Mouse (Mus musculus): ENCODE measurements around the gene Wdr11. TPM values are rescaled to one million over a fixed set of nuclear protein-coding genes. Genes with fewer than 3 reads are reported as not detected.
A peak's percentile ranks its signal among the peaks of the same experiment; 100 is the strongest.

Gene Wdr11
- total and polyA plus RNA-seq, 3 experiments: 24.8 to 37.6 (median 26.1) TPM

DNA sequence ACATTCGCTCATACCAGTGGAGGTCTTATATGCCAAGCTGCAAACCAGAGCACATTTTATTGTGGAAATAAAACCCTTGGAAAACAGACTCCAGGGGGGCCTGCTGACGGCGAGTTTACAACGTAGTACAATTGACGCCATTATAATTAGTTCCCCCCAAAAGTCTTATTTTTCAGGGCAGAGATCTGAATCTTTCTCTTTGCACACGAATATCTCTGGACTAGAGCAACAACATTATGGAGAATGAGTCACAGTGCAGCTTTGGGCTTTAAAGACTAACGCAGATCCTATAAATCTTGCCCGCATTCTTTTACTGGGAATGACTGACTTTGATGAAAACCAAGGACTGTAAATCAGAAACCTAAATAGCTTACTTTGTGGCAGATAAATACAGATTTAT, 87.3 kb downstream of the Wdr11 start:
- TF ChIP-seq IRF4 (IDR thresholded peaks at IDR 0.05; ENCODE audit: low read depth, low read length): no peak
- TF ChIP-seq ZC3H11A (IDR thresholded peaks at IDR 0.05; ENCODE audit: low read depth, low read length): no peak
- no peak for TF ChIP-seq MYC (IDR thresholded peaks at IDR 0.05; ENCODE audit: low read depth, low read length)
- no peak for TF ChIP-seq JUND (conservative IDR thresholded peaks at IDR 0.05; ENCODE audit: low read depth, low read length)
- TF ChIP-seq ETS1 (conservative IDR thresholded peaks at IDR 0.05; ENCODE audit: low read depth, low read length): no peak
- TF ChIP-seq UBTF (IDR thresholded peaks at IDR 0.05; ENCODE audit: low read depth, low read length): no peak
- TF ChIP-seq USF2 (conservative IDR thresholded peaks at IDR 0.05; ENCODE audit: low read depth, low read length): no peak
- no peak for TF ChIP-seq SIN3A (IDR thresholded peaks at IDR 0.05; ENCODE audit: low read length)
- TF ChIP-seq ZKSCAN1 (IDR thresholded peaks at IDR 0.05; ENCODE audit: borderline replicate concordance, low read depth, low read length): no peak
- no peak for TF ChIP-seq ELF1 (IDR thresholded peaks at IDR 0.05; ENCODE audit: low read depth, low read length)
- TF ChIP-seq GABPA (IDR thresholded peaks at IDR 0.05; ENCODE audit: insufficient replicate concordance, low read depth, low read length): no peak
- TF ChIP-seq MXI1 (IDR thresholded peaks at IDR 0.05; ENCODE audit: low read depth, low read length): no peak
- TF ChIP-seq MEF2A (IDR thresholded peaks at IDR 0.05; ENCODE audit: borderline replicate concordance, low read depth, low read length): no peak
- TF ChIP-seq RAD21 (IDR thresholded peaks at IDR 0.05; ENCODE audit: low read depth, low read length): no peak
- TF ChIP-seq NRF1 (IDR thresholded peaks at IDR 0.05; ENCODE audit: low read depth, low read length): no peak
- no peak for TF ChIP-seq MAZ (IDR thresholded peaks at IDR 0.05; ENCODE audit: low read depth, low read length)
- Histone ChIP-seq H3K79me2 (replicated peaks; ENCODE audit: control insufficient read depth, extremely low read depth, insufficient read depth, poor library complexity, severe bottlenecking) (no peaks in the 10 kb centered on the region), H3K9ac (ENCODE audit: insufficient read depth, low read depth) (no peak overlapping the region), H3K9me3 (replicated peaks; ENCODE audit: low read length) (no peaks in the 10 kb centered on the region), H3K4me3 (replicated peaks in 1 of 3; ENCODE audit: low read depth in 2 of 3, low read length in 2 of 3, poor library complexity in 1 of 3) (no peak overlapping the region), H3K27ac (ENCODE audit: insufficient read depth, low read depth) (no peak overlapping the region), H3K36me3 (replicated peaks in 1 of 2; ENCODE audit: control insufficient read depth in 1 of 2, insufficient read depth in 1 of 2, low read length in 1 of 2) (no peaks in the 10 kb centered on the region), H3K4me1 (ENCODE audit: control insufficient read depth in 1 of 2, insufficient read depth in 2 of 2) (no peaks in the 10 kb centered on the region), H3K4me2 (ENCODE audit: insufficient read depth, low read depth, poor library complexity, severe bottlenecking) (no peak overlapping the region), H3K27me3 (replicated peaks) (peaks cover 79% of the 10 kb centered on the region)
- dilution Hi-C loops (cut with MboI; ENCODE audit: extremely low pct_ligation_motif_present, extremely low pct_unique_long_range_greater_than_20kb, low sequenced_read_pairs): no loop called here
- no peak for DNase-seq (ENCODE audit: extremely low read depth)
- in situ Hi-C loops (cut with MboI; ENCODE audit: low pct_ligation_motif_present, low pct_unique_long_range_greater_than_20kb, low sequenced_read_pairs): no loop called here

DNA sequence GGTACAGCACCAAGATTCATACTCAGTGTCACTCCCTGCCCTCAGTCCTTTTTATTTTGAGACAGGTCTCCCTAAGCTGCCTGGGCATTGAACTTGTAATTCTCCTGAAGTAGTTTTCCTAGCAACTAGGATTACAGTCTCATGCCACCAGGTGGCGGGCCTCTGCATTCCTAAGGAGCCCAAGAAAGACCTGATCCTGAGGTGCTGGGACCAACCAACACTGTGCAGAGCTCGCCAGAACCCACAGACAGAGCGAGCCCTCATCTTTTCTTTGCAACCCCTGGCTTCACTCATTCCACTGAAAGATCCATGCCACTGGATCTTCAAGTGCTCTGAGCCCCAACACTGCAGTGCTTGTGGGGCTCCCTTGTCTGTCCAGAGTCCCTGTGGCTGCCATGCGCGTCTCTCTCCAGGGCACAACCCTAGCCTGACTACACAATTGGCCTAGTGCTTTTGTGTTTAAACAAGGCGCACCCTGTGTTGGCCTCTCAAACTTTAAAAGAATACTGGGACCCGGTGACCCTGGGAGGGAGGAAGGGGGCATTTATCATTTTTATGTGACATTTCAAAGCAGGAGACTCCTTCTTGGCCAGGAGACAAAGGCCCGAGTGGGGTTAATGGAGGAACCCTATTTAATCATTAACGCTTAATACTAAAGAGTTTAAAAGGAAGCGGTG, 89.0 kb downstream of the Wdr11 start:
- Histone ChIP-seq H3K27me3 (replicated peaks) (peaks cover 81% of the 10 kb centered on the region), H3K4me1 (ENCODE audit: control insufficient read depth in 1 of 2, insufficient read depth in 2 of 2) (no peaks in the 10 kb centered on the region), H3K4me2 (ENCODE audit: insufficient read depth, low read depth, poor library complexity, severe bottlenecking) (no peak overlapping the region), H3K9me3 (replicated peaks; ENCODE audit: low read length) (no peaks in the 10 kb centered on the region), H3K79me2 (replicated peaks; ENCODE audit: control insufficient read depth, extremely low read depth, insufficient read depth, poor library complexity, severe bottlenecking) (no peaks in the 10 kb centered on the region), H3K4me3 (replicated peaks in 1 of 3; ENCODE audit: low read depth in 2 of 3, low read length in 2 of 3, poor library complexity in 1 of 3) (no peak overlapping the region), H3K36me3 (replicated peaks in 1 of 2; ENCODE audit: control insufficient read depth in 1 of 2, insufficient read depth in 1 of 2, low read length in 1 of 2) (no peaks in the 10 kb centered on the region), H3K27ac (ENCODE audit: insufficient read depth, low read depth) (no peak overlapping the region), H3K9ac (ENCODE audit: insufficient read depth, low read depth) (no peak overlapping the region)
- DNase-seq (ENCODE audit: extremely low read depth): peak; percentile 21
- in situ Hi-C loops (cut with MboI; ENCODE audit: low pct_ligation_motif_present, low pct_unique_long_range_greater_than_20kb, low sequenced_read_pairs) (no loop called here), dilution Hi-C loops (cut with MboI; ENCODE audit: extremely low pct_ligation_motif_present, extremely low pct_unique_long_range_greater_than_20kb, low sequenced_read_pairs) (no loop called here)
- TF ChIP-seq CTCF (conservative IDR thresholded peaks at IDR 0.05 in 1 of 2, IDR thresholded peaks at IDR 0.05 in 1 of 2; ENCODE audit: low read depth in 2 of 2, low read length in 2 of 2): peak in 1 of 2 experiments; percentile 59; a peak in 2 of 4 replicates
- no peak for TF ChIP-seq IRF4 (IDR thresholded peaks at IDR 0.05; ENCODE audit: low read depth, low read length)
- TF ChIP-seq ZC3H11A (IDR thresholded peaks at IDR 0.05; ENCODE audit: low read depth, low read length): no peak
- TF ChIP-seq MEF2A (IDR thresholded peaks at IDR 0.05; ENCODE audit: borderline replicate concordance, low read depth, low read length): no peak
- no peak for TF ChIP-seq USF2 (conservative IDR thresholded peaks at IDR 0.05; ENCODE audit: low read depth, low read length)
- TF ChIP-seq SMC3 (IDR thresholded peaks at IDR 0.05; ENCODE audit: low read depth, low read length): peak; percentile 65
- TF ChIP-seq USF1 (IDR thresholded peaks at IDR 0.05; ENCODE audit: low read depth, low read length): no peak
- TF ChIP-seq MAX (IDR thresholded peaks at IDR 0.05; ENCODE audit: low read length): no peak
- no peak for TF ChIP-seq ETS1 (conservative IDR thresholded peaks at IDR 0.05; ENCODE audit: low read depth, low read length)
- TF ChIP-seq TCF12 (IDR thresholded peaks at IDR 0.05; ENCODE audit: low read depth, low read length): no peak
- no peak for TF ChIP-seq HCFC1 (IDR thresholded peaks at IDR 0.05; ENCODE audit: low read depth, low read length)
- peak; percentile 27 for TF ChIP-seq RAD21 (IDR thresholded peaks at IDR 0.05; ENCODE audit: low read depth, low read length)
- TF ChIP-seq UBTF (IDR thresholded peaks at IDR 0.05; ENCODE audit: low read depth, low read length): no peak
